Mouse (Mus musculus) NIH3T3 (cell line): ENCODE results near the gene Trappc12.

ENCODE experiments used
- DNase-seq: peaks from one replicate; pipeline ENCODE4 v3.0.0-alpha.2; 2012; ENCODE audit warnings: low read depth

Gene Trappc12

GRCm38 (mm10) chr12:28688996-28689395, 61.3 kb downstream of the Trappc12 start:
- peak; percentile 18 for DNase-seq

- no peak for DNase-seq
Measured at GRCm38 (mm10) chr12:28686199-28686879, 63.9 kb downstream of the Trappc12 start.

- no peak for DNase-seq
Measured at GRCm38 (mm10) chr12:28685771-28686170, 64.5 kb downstream of the Trappc12 start.

GRCm38 (mm10) chr12:28684674-28685073, 65.6 kb downstream of the Trappc12 start:
- DNase-seq: no peak

- no peak for DNase-seq
Measured at GRCm38 (mm10) chr12:28675925-28676209, 74.4 kb downstream of the Trappc12 start.

- DNase-seq: peak; percentile 91
Measured at GRCm38 (mm10) chr12:28675121-28675924, 74.9 kb downstream of the Trappc12 start, which contains the start of gene Adi1. Gene Adi1, plus strand, starts transcription at chr12:28675231.

- DNase-seq: no peak
Measured at GRCm38 (mm10) chr12:28674038-28674720, 76.1 kb downstream of the Trappc12 start.

GRCm38 (mm10) chr12:28667287-28667686, 83.0 kb downstream of the Trappc12 start:
- no peak for DNase-seq

- DNase-seq: no peak
Measured at GRCm38 (mm10) chr12:28666734-28667133, 83.5 kb downstream of the Trappc12 start.

- DNase-seq: no peak
Measured at GRCm38 (mm10) chr12:28662628-28663027, 87.6 kb downstream of the Trappc12 start.

GRCm38 (mm10) chr12:28649141-28650110, 100.8 kb downstream of the Trappc12 start, which contains the start of gene Rnaseh1:
Gene Rnaseh1, plus strand, starts transcription at chr12:28649602.
- DNase-seq: peak; percentile 95
